Mouse (Mus musculus) kidney, postnatal 0 days (tissue): Measurements from ENCODE around the gene Map3k20. TPM values are rescaled to one million over a fixed set of nuclear protein-coding genes. Genes with fewer than 3 reads are reported as not detected.

ENCODE experiments used
- ATAC-seq: fragments of 200-750 bp; cut with Nextera tagmentation; replicated peaks from 2 replicates; pipeline ENCODE4 v1.8.0; 2017; ENCODE audit warnings: low read depth, moderate number of reproducible peaks, moderate TSS enrichment, moderate library complexity; ENCODE audit not compliant: low FRiP score
- DNase-seq: peaks from one replicate; pipeline ENCODE4 v3.0.0-alpha.2; 2016; ENCODE audit warnings: low spot score
- H3K27ac ChIP-seq: fragments of 300-500 bp; sonication (generic); 2 replicates; pipeline ENCODE4 v1.5.1; 2014; ENCODE audit warnings: mild to moderate bottlenecking
- H3K27me3 ChIP-seq: fragments of 300-500 bp; sonication (generic); 2 replicates; pipeline ENCODE4 v1.6.1; 2014; ENCODE audit warnings: low read length, mixed read lengths; ENCODE audit not compliant: insufficient read depth
- H3K36me3 ChIP-seq: fragments of 300-500 bp; sonication (generic); 2 replicates; pipeline ENCODE4 v1.6.1; 2014; ENCODE audit warnings: low read length, mixed read lengths; ENCODE audit not compliant: insufficient read depth
- H3K4me1 ChIP-seq: fragments of 300-500 bp; sonication (generic); replicated peaks from 2 replicates; pipeline ENCODE4 v1.6.1; 2014; ENCODE audit warnings: antibody characterized with exemption, low read length, mixed read lengths; ENCODE audit not compliant: insufficient read depth
- H3K4me2 ChIP-seq: fragments of 300-500 bp; sonication (generic); 2 replicates; pipeline ENCODE4 v1.6.1; 2014; ENCODE audit warnings: mild to moderate bottlenecking, low read length, moderate library complexity, mixed read lengths
- H3K4me3 ChIP-seq: fragments of 300-500 bp; sonication (generic); replicated peaks from 2 replicates; pipeline ENCODE4 v1.5.1; 2014; ENCODE audit warnings: low read depth, low read length
- H3K9ac ChIP-seq: fragments of 300-500 bp; sonication (generic); 2 replicates; pipeline ENCODE4 v1.6.1; 2014; ENCODE audit warnings: low read depth, low read length
- H3K9me3 ChIP-seq: fragments of 300-500 bp; sonication (generic); replicated peaks from 2 replicates; pipeline ENCODE4 v1.6.1; 2016; ENCODE audit warnings: low read length, inconsistent platforms, mixed read lengths
- CTCF ChIP-seq: IDR thresholded peaks from 2 replicates; pipeline ENCODE4 v1.5.1; 2016; ENCODE audit warnings: antibody characterized with exemption, low read depth, mild to moderate bottlenecking, moderate library complexity
- WGBS: fragments of 180-500 bp; shearing (Covaris S2); extraction: QIAGEN DNeasy Blood & Tissue Kit; methylation state at CpG from one replicate; pipeline ENCODE4 v1.1.7; 2014; 5-methylcytosine and 5-hydroxymethylcytosine counted together
- polyA plus RNA-seq: library from polyadenylated mRNA; unstranded; fragments of >200 nt; fragmentation: Nextera tagmentation; extraction: Ambion mirVana; gene quantifications from 2 replicates; pipeline ENCODE4 v1.2.1, GENCODE M21; 2015

Gene Map3k20
- polyA plus RNA-seq, 1 experiment from 2014 or later: 10.1 TPM

- Histone ChIP-seq H3K27ac (no peak overlapping the region), H3K4me3 (no peak overlapping the region), H3K4me2 (no peak overlapping the region), H3K27me3 (no peaks in the 10 kb centered on the region), H3K4me1 (peaks cover 3% of the 10 kb centered on the region), H3K9me3 (no peaks in the 10 kb centered on the region), H3K9ac (no peak overlapping the region), H3K36me3 (peaks cover 4% of the 10 kb centered on the region; the same call in 1 of the 2 replicates)
- WGBS: 29% methylated on average over 3 of the region's 3 CpGs
- no peak for DNase-seq
- TF ChIP-seq CTCF: no peak
- ATAC-seq: no peak; the same call in 1 of the 2 replicates
Measured at GRCm38 (mm10) chr2:72374076-72374475, 88.6 kb downstream of the Map3k20 start.

- H3K9ac ChIP-seq: no peak overlapping the region
Measured at GRCm38 (mm10) chr2:72375877-72376276, 90.4 kb downstream of the Map3k20 start.

GRCm38 (mm10) chr2:72376946-72377345, 91.5 kb downstream of the Map3k20 start:
- H3K36me3 ChIP-seq: peaks cover 10% of the 10 kb centered on the region; the same call in 1 of the 2 replicates

More at GRCm38 (mm10) chr2:72375877-72376276, 90.4 kb downstream of the Map3k20 start:
- Histone ChIP-seq H3K4me3 (no peak overlapping the region), H3K27me3 (no peaks in the 10 kb centered on the region), H3K36me3 (peaks cover 10% of the 10 kb centered on the region; the same call in 1 of the 2 replicates), H3K4me1 (peaks cover 3% of the 10 kb centered on the region), H3K9me3 (no peaks in the 10 kb centered on the region), H3K27ac (peak overlapping the region; percentile 78), H3K4me2 (no peak overlapping the region)
- 65% methylated on average over 3 of the region's 3 CpGs for WGBS
- DNase-seq (peak; percentile 73), ATAC-seq (no peak)
- no peak for TF ChIP-seq CTCF

GRCm38 (mm10) chr2:72379425-72379824, 94.0 kb downstream of the Map3k20 start:
- Histone ChIP-seq H3K36me3 (peaks cover 10% of the 10 kb centered on the region; the same call in 1 of the 2 replicates), H3K27me3 (no peaks in the 10 kb centered on the region), H3K4me1 (0 out of 2 replicates have a peak, but pooled peaks cover 3% of the 10 kb centered on the region), H3K9ac (no peak overlapping the region), H3K4me3 (no peak overlapping the region), H3K4me2 (no peak overlapping the region), H3K9me3 (no peaks in the 10 kb centered on the region), H3K27ac (no peak overlapping the region)
- TF ChIP-seq CTCF: no peak
- ATAC-seq: no peak
- DNase-seq: no peak
- 92% methylated on average over 11 of the region's 11 CpGs for WGBS

More at GRCm38 (mm10) chr2:72376946-72377345, 91.5 kb downstream of the Map3k20 start:
- Histone ChIP-seq H3K4me2 (no peak overlapping the region), H3K27ac (peak overlapping the region; percentile 50; the same call in 1 of the 2 replicates), H3K4me1 (peaks cover 3% of the 10 kb centered on the region), H3K27me3 (no peaks in the 10 kb centered on the region), H3K9ac (no peak overlapping the region), H3K4me3 (no peak overlapping the region), H3K9me3 (no peaks in the 10 kb centered on the region)
- ATAC-seq (no peak), DNase-seq (no peak)
- 96% methylated on average over 5 of the region's 5 CpGs for WGBS
- no peak for TF ChIP-seq CTCF

GRCm38 (mm10) chr2:72382662-72383061, 97.2 kb downstream of the Map3k20 start:
- Histone ChIP-seq H3K36me3 (peaks cover 10% of the 10 kb centered on the region; the same call in 1 of the 2 replicates), H3K4me2 (no peak overlapping the region), H3K27me3 (no peaks in the 10 kb centered on the region), H3K9ac (no peak overlapping the region), H3K9me3 (no peaks in the 10 kb centered on the region), H3K4me1 (no peaks in the 10 kb centered on the region), H3K27ac (no peak overlapping the region), H3K4me3 (no peak overlapping the region)
- no peak for DNase-seq
- no peak for ATAC-seq
- 57% methylated on average over 6 of the region's 6 CpGs for WGBS
- TF ChIP-seq CTCF: no peak

- DNase-seq (no peak), ATAC-seq (no peak)
- no peak overlapping the region for H3K27ac ChIP-seq
- no peaks in the 10 kb centered on the region for H3K27me3 ChIP-seq
- H3K9ac ChIP-seq: no peak overlapping the region
- no peak overlapping the region for H3K4me3 ChIP-seq
- H3K36me3 ChIP-seq: peaks cover 10% of the 10 kb centered on the region; the same call in 1 of the 2 replicates
- H3K4me1 ChIP-seq: no peaks in the 10 kb centered on the region
- TF ChIP-seq CTCF: no peak
- 32% methylated on average over 11 of the region's 11 CpGs for WGBS
- H3K9me3 ChIP-seq: no peaks in the 10 kb centered on the region
- no peak overlapping the region for H3K4me2 ChIP-seq
Measured at GRCm38 (mm10) chr2:72383321-72383720, 97.9 kb downstream of the Map3k20 start.

GRCm38 (mm10) chr2:72389411-72389810, 104.0 kb downstream of the Map3k20 start:
- no peak; the same call in 1 of the 2 replicates for ATAC-seq
- WGBS: 84% methylated on average over 13 of the region's 13 CpGs
- H3K9me3 ChIP-seq: no peaks in the 10 kb centered on the region
- H3K27me3 ChIP-seq: no peaks in the 10 kb centered on the region
- TF ChIP-seq CTCF: no peak
- no peaks in the 10 kb centered on the region for H3K36me3 ChIP-seq
- no peak overlapping the region for H3K4me2 ChIP-seq
- DNase-seq: no peak
- no peak overlapping the region for H3K27ac ChIP-seq
- H3K4me1 ChIP-seq: no peaks in the 10 kb centered on the region
- H3K9ac ChIP-seq: no peak overlapping the region
- H3K4me3 ChIP-seq: no peak overlapping the region
